Mouse (Mus musculus) intestine, embryonic 16.5 days (tissue): ENCODE data around the gene Filip1l. TPM values are rescaled to one million over a fixed set of nuclear protein-coding genes. Genes with fewer than 3 reads are reported as not detected.

ENCODE experiments used
- ATAC-seq: fragments of 200-750 bp; cut with Nextera tagmentation; 2 replicates; pipeline ENCODE4 v1.8.0; 2017; ENCODE audit warnings: moderate TSS enrichment, moderate library complexity
- H3K27ac ChIP-seq: fragments of 300-500 bp; sonication (generic); 2 replicates; pipeline ENCODE4 v1.5.1; 2014; ENCODE audit warnings: mild to moderate bottlenecking, low read length
- H3K27me3 ChIP-seq: fragments of 300-500 bp; sonication (generic); replicated peaks from 2 replicates; pipeline ENCODE4 v1.6.1; 2014; ENCODE audit warnings: low read length, control low read depth, mixed read lengths; ENCODE audit not compliant: control insufficient read depth, insufficient read depth
- H3K36me3 ChIP-seq: fragments of 300-500 bp; sonication (generic); 2 replicates; pipeline ENCODE4 v1.6.1; 2014; ENCODE audit warnings: low read length, control low read depth; ENCODE audit not compliant: control insufficient read depth, insufficient read depth
- H3K4me1 ChIP-seq: fragments of 300-500 bp; sonication (generic); 2 replicates; pipeline ENCODE4 v1.6.1; 2014; ENCODE audit warnings: low read length, control low read depth, mixed read lengths; ENCODE audit not compliant: control insufficient read depth, insufficient read depth
- H3K4me2 ChIP-seq: fragments of 300-500 bp; sonication (generic); 2 replicates; pipeline ENCODE4 v1.6.1; 2014; ENCODE audit warnings: low read depth, low read length, control low read depth
- H3K4me3 ChIP-seq: fragments of 300-500 bp; sonication (generic); 2 replicates; pipeline ENCODE4 v1.5.1; 2014; ENCODE audit warnings: mild to moderate bottlenecking, low read length
- H3K9ac ChIP-seq: fragments of 300-500 bp; sonication (generic); 2 replicates; pipeline ENCODE4 v1.6.1; 2014; ENCODE audit warnings: low read depth, low read length
- H3K9me3 ChIP-seq: fragments of 300-500 bp; sonication (generic); 2 replicates; pipeline ENCODE4 v1.6.1; 2016; ENCODE audit warnings: low read length, control low read depth; ENCODE audit not compliant: control insufficient read depth
- WGBS: fragments of 180-500 bp; shearing (Covaris S2); extraction: QIAGEN DNeasy Blood & Tissue Kit; methylation state at CpG from one replicate; pipeline ENCODE4 v1.1.7; 2014; 5-methylcytosine and 5-hydroxymethylcytosine counted together
- polyA plus RNA-seq: library from polyadenylated mRNA; unstranded; fragments of >200 nt; fragmentation: Nextera tagmentation; extraction: Ambion mirVana; gene quantifications from 2 replicates; pipeline ENCODE4 v1.2.1, GENCODE M21; 2015

Gene Filip1l
- polyA plus RNA-seq, 1 experiment from 2014 or later: 30.4 TPM

DNA sequence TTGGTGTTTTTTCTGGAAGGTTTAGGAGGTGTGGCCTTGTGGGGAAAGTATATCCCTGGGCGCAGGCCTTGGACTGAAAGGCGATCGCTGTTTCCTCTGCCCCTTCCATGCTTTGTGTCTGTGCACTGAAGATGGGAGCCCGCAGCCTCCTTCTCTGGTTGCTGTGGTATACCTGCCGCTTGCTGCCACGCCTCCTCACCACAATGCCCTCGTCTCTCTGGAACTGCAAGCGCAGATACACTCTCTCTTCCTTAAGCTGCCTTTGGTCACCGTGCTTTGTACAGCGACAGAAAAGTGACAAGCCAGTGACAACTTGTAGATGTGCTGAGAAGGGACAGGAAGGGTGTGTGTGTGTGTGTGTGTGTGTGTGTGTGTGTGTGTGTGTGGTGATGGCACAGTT lies 46.7 kb downstream of the Filip1l start:
- Histone ChIP-seq H3K27ac (no peak overlapping the region), H3K4me1 (peaks cover 10% of the 10 kb centered on the region; the same call in 1 of the 2 replicates), H3K9ac (no peak overlapping the region), H3K27me3 (no peaks in the 10 kb centered on the region), H3K9me3 (no peaks in the 10 kb centered on the region), H3K4me3 (no peak overlapping the region), H3K4me2 (no peak overlapping the region), H3K36me3 (no peaks in the 10 kb centered on the region)
- WGBS: 82% methylated on average over 10 of the region's 10 CpGs
- ATAC-seq: no peak

DNA sequence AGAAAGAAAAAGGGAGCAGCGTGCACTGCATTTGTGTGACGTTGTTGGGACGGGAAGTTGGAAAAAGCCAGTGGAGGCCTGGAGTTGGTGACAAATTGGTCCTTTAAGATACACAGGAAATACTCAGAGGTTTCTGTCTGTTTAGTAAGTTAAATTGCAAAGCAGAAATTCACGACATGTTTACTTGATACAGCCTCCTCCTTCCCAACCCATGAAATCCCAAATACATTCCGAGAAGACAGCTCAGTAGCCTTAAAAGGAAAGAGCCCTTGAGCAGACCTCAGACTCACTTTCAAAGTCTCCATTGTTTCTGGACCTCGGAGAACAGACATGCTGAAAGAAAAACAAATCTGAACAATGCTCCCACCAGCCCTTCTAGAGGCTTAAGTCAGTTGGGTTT lies 48.8 kb downstream of the Filip1l start:
- ATAC-seq: peak; percentile 57
- WGBS: 27% methylated on average over 6 of the region's 6 CpGs
- Histone ChIP-seq H3K27me3 (no peaks in the 10 kb centered on the region), H3K4me2 (no peak overlapping the region), H3K4me1 (peaks cover 6% of the 10 kb centered on the region; the same call in 1 of the 2 replicates), H3K4me3 (no peak overlapping the region), H3K9ac (no peak overlapping the region), H3K9me3 (no peaks in the 10 kb centered on the region), H3K27ac (peak overlapping the region; percentile 70), H3K36me3 (no peaks in the 10 kb centered on the region)

DNA sequence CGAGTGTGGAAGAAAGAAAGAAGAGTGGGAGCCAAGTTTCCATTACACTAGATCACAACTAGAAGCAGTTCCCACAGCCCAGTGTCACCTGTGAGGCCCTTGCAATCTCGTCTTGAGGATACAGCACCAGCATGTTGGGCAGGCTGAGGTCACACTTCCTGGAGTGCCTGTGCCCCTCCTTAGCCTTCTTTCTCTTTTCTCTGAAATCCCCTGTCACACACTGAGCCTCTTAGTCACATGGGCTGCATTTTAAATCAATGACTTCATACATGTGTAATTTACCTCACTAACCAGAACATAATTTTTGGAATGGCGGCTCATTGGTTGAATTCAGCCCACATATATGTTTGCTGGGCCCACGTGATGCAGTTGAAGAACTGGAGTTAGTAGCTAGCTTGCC lies 50.0 kb downstream of the Filip1l start:
- H3K4me2 ChIP-seq: no peak overlapping the region
- no peak overlapping the region for H3K9ac ChIP-seq
- 85% methylated on average over 4 of the region's 4 CpGs for WGBS
- H3K4me1 ChIP-seq: peaks cover 6% of the 10 kb centered on the region; the same call in 1 of the 2 replicates
- no peak for ATAC-seq
- H3K9me3 ChIP-seq: no peaks in the 10 kb centered on the region
- H3K36me3 ChIP-seq: no peaks in the 10 kb centered on the region
- no peak overlapping the region for H3K27ac ChIP-seq
- H3K4me3 ChIP-seq: no peak overlapping the region
- no peaks in the 10 kb centered on the region for H3K27me3 ChIP-seq

DNA sequence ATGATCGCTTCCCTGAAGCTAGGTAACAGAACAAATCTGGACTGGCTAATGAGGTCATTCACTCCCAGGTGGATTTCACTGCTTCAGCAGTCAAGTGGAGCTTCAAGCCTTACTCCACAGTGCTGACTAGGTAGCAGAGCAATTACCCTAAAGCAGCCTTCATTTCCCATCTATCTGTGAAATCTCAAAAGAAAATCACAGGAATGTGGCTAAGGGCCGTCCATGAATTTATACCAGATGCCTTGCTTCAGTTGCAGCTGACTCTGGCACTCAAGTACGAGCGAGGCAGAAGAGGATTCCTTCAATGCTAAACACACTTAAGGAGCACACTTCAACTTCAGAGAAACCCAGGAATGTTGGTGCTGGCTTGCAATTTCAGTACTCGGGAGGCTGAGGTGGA lies 50.9 kb downstream of the Filip1l start:
- Histone ChIP-seq H3K36me3 (no peaks in the 10 kb centered on the region), H3K27me3 (no peaks in the 10 kb centered on the region), H3K4me2 (no peak overlapping the region), H3K27ac (no peak overlapping the region), H3K9me3 (no peaks in the 10 kb centered on the region), H3K4me1 (peaks cover 6% of the 10 kb centered on the region; the same call in 1 of the 2 replicates), H3K4me3 (no peak overlapping the region), H3K9ac (no peak overlapping the region)
- WGBS: 58% methylated on average over 5 of the region's 5 CpGs
- no peak for ATAC-seq

DNA sequence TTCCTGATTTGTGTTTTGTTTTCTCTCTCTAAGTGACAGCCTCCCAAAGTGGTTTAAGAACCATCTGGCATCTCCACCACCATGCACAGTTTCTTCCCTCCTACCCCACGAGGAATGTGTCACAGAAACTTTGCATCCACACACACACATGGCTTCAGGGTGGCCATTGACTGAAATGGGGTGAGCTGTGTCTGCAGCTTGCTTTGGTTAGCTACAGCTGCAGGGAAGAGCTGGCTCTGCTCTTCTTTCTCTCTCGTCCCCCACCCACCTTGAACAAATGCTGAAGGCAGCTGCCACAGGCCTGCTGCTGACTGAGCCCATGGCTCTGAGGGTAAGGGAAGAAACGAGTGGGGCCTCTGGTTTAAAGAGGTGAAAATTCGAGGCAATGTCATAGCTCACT lies 59.9 kb downstream of the Filip1l start:
- no peak overlapping the region for H3K27ac ChIP-seq
- H3K9me3 ChIP-seq: no peaks in the 10 kb centered on the region
- no peak overlapping the region for H3K4me2 ChIP-seq
- no peaks in the 10 kb centered on the region for H3K27me3 ChIP-seq
- no peak overlapping the region for H3K9ac ChIP-seq
- no peak for ATAC-seq
- H3K36me3 ChIP-seq: no peaks in the 10 kb centered on the region
- WGBS: 40% methylated on average over 4 of the region's 4 CpGs
- no peaks in the 10 kb centered on the region; the same call in 1 of the 2 replicates for H3K4me1 ChIP-seq
- no peak overlapping the region for H3K4me3 ChIP-seq

DNA sequence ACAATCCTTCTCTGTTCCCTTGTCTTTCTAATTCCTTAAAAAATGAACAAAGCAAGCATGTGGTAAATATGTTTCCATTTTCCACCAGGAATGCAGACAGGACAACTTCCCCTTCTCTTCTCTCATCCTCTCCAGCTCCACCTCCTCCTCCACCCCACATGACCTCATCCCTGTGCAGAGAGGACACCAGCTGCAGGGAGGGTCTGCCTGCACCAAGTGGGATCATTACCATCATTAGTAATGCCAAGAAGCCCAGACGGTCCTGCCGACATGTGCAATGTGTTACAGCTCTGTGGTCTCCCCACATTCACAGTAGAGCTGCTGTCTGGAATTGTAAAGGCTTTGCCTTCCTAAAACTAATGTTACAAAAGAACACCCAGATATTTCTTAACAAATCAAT lies 63.2 kb downstream of the Filip1l start:
- Histone ChIP-seq H3K4me1 (peaks cover 3% of the 10 kb centered on the region; the same call in 1 of the 2 replicates), H3K27ac (no peak overlapping the region), H3K27me3 (no peaks in the 10 kb centered on the region), H3K36me3 (no peaks in the 10 kb centered on the region), H3K9me3 (no peaks in the 10 kb centered on the region), H3K4me2 (no peak overlapping the region), H3K9ac (no peak overlapping the region), H3K4me3 (no peak overlapping the region)
- 47% methylated on average over 2 of the region's 2 CpGs for WGBS
- ATAC-seq: 0 out of 2 replicates have a peak, but pooled peaks have one; percentile 44

DNA sequence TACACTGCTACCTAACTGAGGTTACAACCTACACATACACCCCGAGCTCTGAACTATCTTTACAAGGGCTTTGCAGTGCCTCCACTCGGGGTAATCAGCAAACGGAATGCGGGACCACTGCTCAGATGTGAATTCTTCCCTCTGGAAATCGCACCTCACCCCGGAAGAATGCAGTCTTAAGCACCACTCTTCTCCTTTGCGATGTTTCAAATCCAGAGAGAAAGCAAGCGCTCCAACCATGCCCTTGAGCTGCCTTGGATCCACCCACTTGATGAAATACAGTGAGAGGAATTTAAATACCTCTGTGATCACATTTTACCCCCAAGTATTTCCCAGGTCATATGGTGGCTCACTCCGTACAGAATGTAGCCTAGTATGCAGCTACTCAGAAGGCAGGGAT lies 64.1 kb downstream of the Filip1l start:
- 70% methylated on average over 9 of the region's 9 CpGs for WGBS
- Histone ChIP-seq H3K9ac (no peak overlapping the region), H3K4me1 (peaks cover 11% of the 10 kb centered on the region), H3K4me2 (no peak overlapping the region), H3K27ac (no peak overlapping the region), H3K36me3 (no peaks in the 10 kb centered on the region), H3K4me3 (no peak overlapping the region), H3K9me3 (no peaks in the 10 kb centered on the region), H3K27me3 (no peaks in the 10 kb centered on the region)
- ATAC-seq: no peak

DNA sequence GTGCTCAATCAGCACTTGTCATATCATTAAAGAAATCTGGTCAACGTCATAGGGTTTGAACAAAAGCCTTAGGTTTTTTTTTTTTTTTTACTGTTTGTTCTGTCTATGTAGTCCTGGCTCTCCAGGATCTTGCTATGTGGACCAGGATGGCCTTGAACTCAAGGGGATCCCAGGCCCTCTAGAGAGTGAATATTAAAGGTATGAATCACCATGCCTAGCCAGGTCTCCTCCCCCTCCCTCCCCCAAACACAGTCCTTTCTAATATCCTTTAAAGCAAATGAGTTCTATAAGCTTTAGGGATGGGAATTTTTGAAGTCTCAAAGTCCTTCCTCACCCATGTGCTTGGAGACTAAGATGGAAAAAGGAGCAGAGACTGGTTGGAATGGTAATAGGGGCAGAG lies 65.1 kb downstream of the Filip1l start:
- no peak overlapping the region for H3K27ac ChIP-seq
- no peaks in the 10 kb centered on the region for H3K36me3 ChIP-seq
- no peak overlapping the region for H3K4me2 ChIP-seq
- peaks cover 16% of the 10 kb centered on the region for H3K4me1 ChIP-seq
- H3K27me3 ChIP-seq: no peaks in the 10 kb centered on the region
- no peak for ATAC-seq
- no peaks in the 10 kb centered on the region for H3K9me3 ChIP-seq
- no peak overlapping the region for H3K9ac ChIP-seq
- H3K4me3 ChIP-seq: no peak overlapping the region
- 78% methylated on average over 1 of the region's 1 CpGs for WGBS

DNA sequence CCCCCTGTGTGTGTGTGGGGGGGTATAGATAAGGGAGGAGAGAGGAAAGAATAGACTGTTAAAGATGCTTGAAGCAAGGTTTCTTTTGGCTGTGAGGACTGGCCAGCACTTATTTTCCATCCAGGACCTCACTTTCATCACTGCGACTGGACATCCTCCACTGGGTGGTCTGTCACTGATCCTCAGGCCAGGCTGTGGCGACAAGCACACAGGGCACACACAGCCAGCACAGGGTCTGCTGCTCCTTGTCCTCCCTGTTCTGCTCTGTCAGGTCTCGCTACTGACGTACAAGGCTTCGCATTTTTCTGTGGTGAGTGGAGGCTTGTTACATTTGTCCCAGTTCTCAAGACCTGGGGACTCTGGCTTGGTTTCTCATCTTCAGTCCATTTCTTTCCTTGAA lies 66.4 kb downstream of the Filip1l start:
- Histone ChIP-seq H3K4me1 (peaks cover 19% of the 10 kb centered on the region), H3K36me3 (no peaks in the 10 kb centered on the region), H3K27me3 (no peaks in the 10 kb centered on the region), H3K4me2 (no peak overlapping the region), H3K9ac (no peak overlapping the region), H3K4me3 (no peak overlapping the region), H3K9me3 (no peaks in the 10 kb centered on the region), H3K27ac (no peak overlapping the region; the same call in 1 of the 2 replicates)
- ATAC-seq: no peak
- 67% methylated on average over 5 of the region's 5 CpGs for WGBS

DNA sequence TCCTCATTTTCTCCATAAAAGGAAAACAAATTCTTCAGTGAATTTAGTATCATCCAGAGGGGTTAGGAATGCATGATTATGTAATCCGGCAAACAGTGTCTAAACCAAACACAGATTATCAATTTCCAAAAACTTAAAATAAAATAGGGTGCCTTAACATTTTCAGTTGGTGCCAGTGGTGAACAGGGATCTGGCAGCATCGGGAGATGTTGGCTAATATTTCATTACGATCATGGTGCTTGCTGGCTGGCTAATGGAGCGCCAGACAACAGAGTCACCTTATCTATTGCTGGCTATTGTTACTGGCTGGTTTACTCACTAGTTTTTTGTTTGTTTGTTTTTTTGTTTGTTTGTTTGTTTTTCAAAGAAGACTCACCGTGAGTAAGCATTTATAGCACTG lies 67.0 kb downstream of the Filip1l start:
- H3K9me3 ChIP-seq: no peaks in the 10 kb centered on the region
- H3K9ac ChIP-seq: no peak overlapping the region
- peaks cover 19% of the 10 kb centered on the region for H3K4me1 ChIP-seq
- ATAC-seq: no peak
- no peak overlapping the region for H3K27ac ChIP-seq
- no peak overlapping the region for H3K4me3 ChIP-seq
- WGBS: 80% methylated on average over 5 of the region's 5 CpGs
- no peaks in the 10 kb centered on the region for H3K27me3 ChIP-seq
- no peaks in the 10 kb centered on the region for H3K36me3 ChIP-seq
- H3K4me2 ChIP-seq: no peak overlapping the region
